Mouse (Mus musculus): ENCODE measurements around the gene Gm14410. TPM values are rescaled to one million over a fixed set of nuclear protein-coding genes. Genes with fewer than 3 reads are reported as not detected.
"Not testable (repeated sequence)": the region's sequence is repeated elsewhere in the genome, so short reads cannot be mapped to it uniquely, and the experiment has no call there.

Gm14410 gene
- polyA plus RNA-seq (2016; fragmentation: Nextera tagmentation; extraction: Ambion mirVana) = 20.7 and 29.7 TPM in 2 replicates

GRCm38 (mm10) chr2:177206341-177206740 lies at the start of gene Gm14410:
Gene Gm14410 (minus strand): TSS chr2:177206421.
- not testable (repeated sequence) for H3K4me1 ChIP-seq, H3K27ac ChIP-seq
- under 1% methylated on average over 5 of the region's 6 CpGs for WGBS

DNA sequence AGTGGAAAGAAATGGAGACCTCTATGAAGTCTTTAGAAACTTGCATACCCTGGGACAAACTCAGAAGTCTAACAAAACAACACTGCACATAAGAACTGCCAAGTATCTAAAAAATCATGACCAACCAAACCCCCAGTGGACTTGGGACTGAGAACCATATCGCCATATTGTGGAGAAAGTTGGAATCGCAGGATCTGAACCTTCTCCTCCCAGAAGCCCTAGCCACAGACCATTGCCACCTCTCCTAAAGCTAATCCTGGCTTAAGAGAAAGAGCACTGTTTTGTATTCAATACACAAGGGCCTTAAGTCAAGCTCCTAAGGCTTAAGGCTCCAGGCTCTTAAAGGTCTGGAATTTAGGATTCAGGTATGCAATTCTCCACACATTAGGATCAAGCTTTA lies 41.2 kb upstream of the Gm14410 start:
- DNase-seq (ENCODE audit: low spot score); H3K27ac ChIP-seq; H3K9me3 ChIP-seq (replicated peaks); H3K4me3 ChIP-seq; H3K4me1 ChIP-seq; H3K36me3 ChIP-seq; H3K27me3 ChIP-seq (ENCODE audit: low read depth, poor library complexity, severe bottlenecking): not testable (repeated sequence)
- 90% methylated on average over 2 of the region's 2 CpGs for WGBS

More at GRCm38 (mm10) chr2:177206341-177206740, at the start of gene Gm14410:
- H3K36me3 ChIP-seq; H3K27me3 ChIP-seq (ENCODE audit: low read depth, poor library complexity, severe bottlenecking); H3K9me3 ChIP-seq (replicated peaks); DNase-seq (ENCODE audit: low spot score): not testable (repeated sequence)
- H3K4me3 ChIP-seq = peak within 1 kb of the TSS; percentile 46

- not testable (repeated sequence) for DNase-seq (ENCODE audit: low spot score); H3K36me3 ChIP-seq; H3K9me3 ChIP-seq (replicated peaks); H3K27me3 ChIP-seq (ENCODE audit: low read depth, poor library complexity, severe bottlenecking); H3K4me3 ChIP-seq; H3K27ac ChIP-seq; H3K4me1 ChIP-seq
- 64% methylated on average over 2 of the region's 2 CpGs for WGBS
These were observed 24.2 kb upstream of the Gm14410 start for GRCm38 (mm10) chr2:177230461-177230860.

GRCm38 (mm10) chr2:177172749-177173148 lies 33.5 kb downstream of the Gm14410 start:
- H3K27me3 ChIP-seq (ENCODE audit: low read depth, poor library complexity, severe bottlenecking); H3K9me3 ChIP-seq (replicated peaks); H3K4me1 ChIP-seq; H3K4me3 ChIP-seq; H3K27ac ChIP-seq; H3K36me3 ChIP-seq; DNase-seq (ENCODE audit: low spot score): not testable (repeated sequence)
- WGBS = 85% methylated on average over 4 of the region's 5 CpGs

Other genes with a start within 250 kb of the Gm14410 start
- 8.2 and 11.7 TPM in 2 replicates for gene Gm14419, start 205.5 kb downstream of the Gm14410 start, polyA plus RNA-seq (2016; fragmentation: Nextera tagmentation; extraction: Ambion mirVana)
- gene Gm14401, start 132.1 kb downstream of the Gm14410 start, polyA plus RNA-seq (2016; fragmentation: Nextera tagmentation; extraction: Ambion mirVana) = 0.13 TPM in 1 of 2 replicates, not detected in the other
- gene Gm14409, start 60.6 kb upstream of the Gm14410 start, polyA plus RNA-seq (2016; fragmentation: Nextera tagmentation; extraction: Ambion mirVana) = not detected in 2 replicates
- gene Gm14412, start 117.9 kb upstream of the Gm14410 start, polyA plus RNA-seq (2016; fragmentation: Nextera tagmentation; extraction: Ambion mirVana) = 0.19 and 0.41 TPM in 2 replicates
- gene Gm14418, start 191.9 kb upstream of the Gm14410 start, polyA plus RNA-seq (2016; fragmentation: Nextera tagmentation; extraction: Ambion mirVana) = 7.6 and 8.0 TPM in 2 replicates